Mouse (Mus musculus) embryonic fibroblast, embryonic 13.5 days (primary cell): Measurements from ENCODE around the gene Cd3eap. TPM values are rescaled to one million over a fixed set of nuclear protein-coding genes. Genes with fewer than 3 reads are reported as not detected.

ENCODE experiments used
- H3K27ac ChIP-seq: 2 replicates; pipeline ENCODE4 v1.5.1; 2012; ENCODE audit warnings: low read length, control low read depth, inconsistent platforms; ENCODE audit not compliant: insufficient read depth
- H3K4me1 ChIP-seq: 2 replicates; pipeline ENCODE4 v1.6.1; 2011; ENCODE audit warnings: low read length; ENCODE audit not compliant: control insufficient read depth, insufficient read depth
- H3K4me3 ChIP-seq: 2 replicates; pipeline ENCODE4 v1.5.1; 2011; ENCODE audit warnings: mild to moderate bottlenecking, control low read depth, low read length; ENCODE audit not compliant: insufficient read depth
- CTCF ChIP-seq: IDR thresholded peaks from 2 replicates; pipeline ENCODE4 v1.5.1; 2011; ENCODE audit warnings: mild to moderate bottlenecking, control low read depth, low read length, moderate library complexity, borderline replicate concordance; ENCODE audit not compliant: insufficient read depth
- POLR2A ChIP-seq: IDR thresholded peaks from 2 replicates; pipeline ENCODE4 v1.6.1; 2011; ENCODE audit warnings: low read depth, mild to moderate bottlenecking, control low read depth, low read length, moderate library complexity
- polyA plus RNA-seq: library from polyadenylated mRNA; stranded (reverse); fragments of >200 nt; gene quantifications from 2 replicates; pipeline ENCODE4 v1.2.4, GENCODE M21; 2011; ENCODE audit warnings: low read depth; ENCODE audit not compliant: missing spikeins, insufficient read length

Gene Cd3eap
- polyA plus RNA-seq, 1 experiment, result 13.3 TPM

GRCm38 (mm10) chr7:19316451-19317161 lies 42.7 kb downstream of the Cd3eap start:
- TF ChIP-seq CTCF (no peak), POLR2A (no peak)
- Histone ChIP-seq H3K27ac (no peak overlapping the region), H3K4me3 (no peak overlapping the region), H3K4me1 (peaks cover 10% of the 10 kb centered on the region)

GRCm38 (mm10) chr7:19314033-19314432 lies 45.2 kb downstream of the Cd3eap start:
- TF ChIP-seq POLR2A (no peak), CTCF (no peak)

GRCm38 (mm10) chr7:19311991-19312390 lies 47.3 kb downstream of the Cd3eap start:
- peaks cover 1% of the 10 kb centered on the region for H3K4me1 ChIP-seq
- no peak overlapping the region for H3K4me3 ChIP-seq
- H3K27ac ChIP-seq, result no peak overlapping the region
- TF ChIP-seq CTCF, result no peak
- TF ChIP-seq POLR2A, result no peak

More at GRCm38 (mm10) chr7:19314033-19314432, 45.2 kb downstream of the Cd3eap start:
- Histone ChIP-seq H3K27ac (no peak overlapping the region), H3K4me1 (peaks cover 7% of the 10 kb centered on the region), H3K4me3 (no peak overlapping the region)

GRCm38 (mm10) chr7:19309884-19310641 lies 49.2 kb downstream of the Cd3eap start, which contains the start of gene Fosb:
Fosb (minus strand) TSS chr7:19310051.
- no peak within 1 kb of the TSS for H3K27ac ChIP-seq
- no peaks in the 10 kb centered on the region for H3K4me1 ChIP-seq
- peak within 1 kb of the TSS; percentile 85 for H3K4me3 ChIP-seq
- TF ChIP-seq CTCF, result no peak
- peak; percentile 71 for TF ChIP-seq POLR2A

GRCm38 (mm10) chr7:19309278-19309883 lies 49.9 kb downstream of the Cd3eap start:
- TF ChIP-seq POLR2A, result no peak
- no peak for TF ChIP-seq CTCF
- H3K4me1 ChIP-seq, result no peaks in the 10 kb centered on the region
- H3K27ac ChIP-seq, result no peak overlapping the region
- peak overlapping the region; percentile 85 for H3K4me3 ChIP-seq

GRCm38 (mm10) chr7:19308454-19309277 lies 50.6 kb downstream of the Cd3eap start:
- Histone ChIP-seq H3K27ac (peak overlapping the region; percentile 39; the same call in 1 of the 2 replicates), H3K4me1 (no peaks in the 10 kb centered on the region), H3K4me3 (peak overlapping the region; percentile 85)
- TF ChIP-seq CTCF (no peak), POLR2A (peak; percentile 48)

- TF ChIP-seq CTCF (no peak), POLR2A (peak; percentile 57)
- Histone ChIP-seq H3K4me1 (no peaks in the 10 kb centered on the region), H3K4me3 (peak overlapping the region; percentile 75), H3K27ac (peak overlapping the region; percentile 39; the same call in 1 of the 2 replicates)
Observed at GRCm38 (mm10) chr7:19307739-19308453, 51.4 kb downstream of the Cd3eap start.

- TF ChIP-seq CTCF (no peak), POLR2A (no peak)
- Histone ChIP-seq H3K27ac (no peak overlapping the region), H3K4me1 (no peaks in the 10 kb centered on the region), H3K4me3 (no peak overlapping the region)
Observed at GRCm38 (mm10) chr7:19306819-19307738, 52.2 kb downstream of the Cd3eap start.

Other genes starting within 250 kb of the Cd3eap start
- gene Gm4969, start 241.1 kb downstream of the Cd3eap start, polyA plus RNA-seq, result not detected in 2 replicates
- 4.8 and 7.1 TPM in 2 replicates for gene Fbxo46, start 239.6 kb downstream of the Cd3eap start, polyA plus RNA-seq
- 16.3 and 19.2 TPM in 2 replicates for gene Qpctl, start 210.2 kb downstream of the Cd3eap start, polyA plus RNA-seq
- gene Snrpd2, start 209.8 kb downstream of the Cd3eap start, polyA plus RNA-seq, result 70.0 and 71.3 TPM in 2 replicates
- gene Gipr, start 193.4 kb downstream of the Cd3eap start, polyA plus RNA-seq, result not detected in 2 replicates
- gene Eml2, start 183.1 kb downstream of the Cd3eap start, polyA plus RNA-seq, result 17.3 and 23.2 TPM in 2 replicates
- gene Gpr4, start 146.9 kb downstream of the Cd3eap start, polyA plus RNA-seq, result 0.17 and 0.18 TPM in 2 replicates
- gene Opa3, start 131.1 kb downstream of the Cd3eap start, polyA plus RNA-seq, result 21.8 and 24.4 TPM in 2 replicates
- gene Vasp, start 87.7 kb downstream of the Cd3eap start, polyA plus RNA-seq, result 161 and 186 TPM in 2 replicates
- gene Ppm1n, start 79.4 kb downstream of the Cd3eap start, polyA plus RNA-seq, result not detected in 2 replicates
- gene Rtn2, start 76.9 kb downstream of the Cd3eap start, polyA plus RNA-seq, result 6.8 and 7.8 TPM in 2 replicates
- 2.1 and 2.7 TPM in 2 replicates for gene Fosb, start 49.4 kb downstream of the Cd3eap start, polyA plus RNA-seq
- 44.9 and 52.2 TPM in 2 replicates for gene Ercc1, start 14.7 kb downstream of the Cd3eap start, polyA plus RNA-seq
- 11.0 and 12.5 TPM in 2 replicates for gene Ppp1r13l, start 266 bp upstream of the Cd3eap start, polyA plus RNA-seq
- gene Ercc2, start 22.5 kb upstream of the Cd3eap start, polyA plus RNA-seq, result 14.3 and 22.7 TPM in 2 replicates
- gene Klc3, start 44.6 kb upstream of the Cd3eap start, polyA plus RNA-seq, result 5.3 and 6.3 TPM in 2 replicates
- not detected in 2 replicates for gene Ckm, start 45.3 kb upstream of the Cd3eap start, polyA plus RNA-seq
- 27.4 and 29.1 TPM in 2 replicates for gene Mark4, start 99.3 kb upstream of the Cd3eap start, polyA plus RNA-seq
- gene Exoc3l2, start 103.8 kb upstream of the Cd3eap start, polyA plus RNA-seq, result not detected in 2 replicates
- gene Bloc1s3, start 148.9 kb upstream of the Cd3eap start, polyA plus RNA-seq, result 5.9 and 6.1 TPM in 2 replicates
- gene Trappc6a, start 148.9 kb upstream of the Cd3eap start, polyA plus RNA-seq, result 15.2 and 23.4 TPM in 2 replicates
- not detected in 2 replicates for gene Nkpd1, start 158.4 kb upstream of the Cd3eap start, polyA plus RNA-seq
- gene Ppp1r37, start 203.6 kb upstream of the Cd3eap start, polyA plus RNA-seq, result 25.3 and 27.7 TPM in 2 replicates
- 1.5 and 1.8 TPM in 2 replicates for gene Zfp296, start 217.8 kb upstream of the Cd3eap start, polyA plus RNA-seq
- gene Gemin7, start 218.1 kb upstream of the Cd3eap start, polyA plus RNA-seq, result 52.6 and 65.2 TPM in 2 replicates
- gene Clasrp, start 245.0 kb upstream of the Cd3eap start, polyA plus RNA-seq, result 32.4 and 38.1 TPM in 2 replicates